Mouse (Mus musculus): ENCODE results near the gene Ddn.

GRCm38 (mm10) chr15:98833281-98833680 lies 24.0 kb upstream of the Ddn start:
- TF ChIP-seq POLR2A (IDR thresholded peaks at IDR 0.05; ENCODE audit: insufficient read length, low read depth) (no peak), USF1 (IDR thresholded peaks at IDR 0.05; ENCODE audit: low read depth) (no peak), MAX (IDR thresholded peaks at IDR 0.05; ENCODE audit: low read depth) (no peak), MYOD1 (IDR thresholded peaks at IDR 0.05; ENCODE audit: control insufficient read depth in 1 of 3, insufficient read length in 2 of 3, low read depth in 2 of 3) (no peak), MYOG (IDR thresholded peaks at IDR 0.05; ENCODE audit: control insufficient read depth in 1 of 3, insufficient read depth in 1 of 3, insufficient read length in 2 of 3, low read depth in 2 of 3) (no peak), SRF (IDR thresholded peaks at IDR 0.05; ENCODE audit: control insufficient read depth, insufficient read length, low read depth) (no peak), POLR2AphosphoS2 (IDR thresholded peaks at IDR 0.05; ENCODE audit: insufficient read length, low read depth) (no peak)

All from myocyte (in vitro differentiated cells).